Mouse (Mus musculus) CD8-positive naive resting alpha-beta T cell, adult 57 days (primary cell): ENCODE measurements around the gene Hsd3b1. TPM values are rescaled to one million over a fixed set of nuclear protein-coding genes. Genes with fewer than 3 reads are reported as not detected.

Source experiments
- total RNA-seq: library from RNA; stranded (reverse); gene quantifications from one replicate; pipeline ENCODE4 v1.2.4, GENCODE M21; 2023

Gene Hsd3b1
- not detected for total RNA-seq

GRCm38 (mm10) chr3:98859576-98859975 is at the start of gene Hsd3b1:
Hsd3b1 (minus strand) TSS chr3:98859794.

GRCm38 (mm10) chr3:98893057-98893772 is 33.6 kb upstream of the Hsd3b1 start, which contains the start of gene Hao2:
Hao2 (minus strand) TSS chr3:98893239.

GRCm38 (mm10) chr3:98814101-98814670 is 45.4 kb downstream of the Hsd3b1 start, which contains the start of gene Hsd3b6:
Hsd3b6 (minus strand) TSS chr3:98814443.

Other genes with a start within 250 kb of the Hsd3b1 start
- not detected for gene Hsd3b5, start 229.5 kb downstream of the Hsd3b1 start, total RNA-seq
- gene Hsd3b2, start 135.3 kb downstream of the Hsd3b1 start, total RNA-seq = not detected
- not detected for gene Hsd3b3, start 96.7 kb downstream of the Hsd3b1 start, total RNA-seq
- not detected for gene Hsd3b6, start 45.4 kb downstream of the Hsd3b1 start, total RNA-seq
- gene Hao2, start 33.4 kb upstream of the Hsd3b1 start, total RNA-seq = not detected